Mouse (Mus musculus): ENCODE measurements around the gene Actn4.

Actn4 gene

DNA sequence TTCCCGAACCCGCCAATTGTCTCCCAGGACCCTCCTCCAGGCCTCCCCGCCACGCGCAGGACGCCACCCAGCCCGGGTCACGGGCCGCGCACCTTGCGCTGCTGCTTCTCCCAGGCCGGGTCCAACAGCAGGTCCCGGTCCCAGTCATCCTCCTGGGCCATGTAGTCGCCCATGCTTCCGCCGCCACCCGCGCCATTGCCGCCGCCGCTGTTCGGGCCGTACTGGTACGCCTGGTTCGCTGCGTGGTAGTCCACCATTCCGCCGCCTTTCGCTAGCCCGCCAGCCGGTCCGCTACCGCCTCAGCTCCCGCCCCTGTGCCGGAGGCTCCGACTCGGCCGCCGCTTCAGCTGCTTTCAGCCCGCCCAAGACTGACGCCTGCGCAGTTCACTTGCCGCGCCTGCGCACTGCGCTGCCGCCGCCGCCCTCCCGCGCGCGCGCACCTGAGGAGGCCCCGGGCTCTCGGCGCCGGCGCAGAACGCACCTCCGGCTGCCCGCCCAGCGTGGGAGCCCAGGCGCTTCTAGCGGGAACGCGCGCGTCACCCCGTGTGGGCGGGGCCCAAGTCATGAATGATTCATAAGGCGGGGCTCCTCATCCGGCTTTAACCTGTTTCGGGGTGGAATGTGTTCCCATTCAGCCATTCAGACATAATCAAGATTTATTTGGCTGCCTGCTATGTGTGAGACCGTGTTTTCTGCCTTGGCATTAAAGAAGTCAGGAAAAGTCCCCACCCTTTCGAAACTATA lies at the start of gene Actn4:
Actn4 (minus strand) TSS at position 414 of the 744 bp plus-strand sequence.
- peak; percentile 100 for DNase-seq (ENCODE audit: low read depth)

DNA sequence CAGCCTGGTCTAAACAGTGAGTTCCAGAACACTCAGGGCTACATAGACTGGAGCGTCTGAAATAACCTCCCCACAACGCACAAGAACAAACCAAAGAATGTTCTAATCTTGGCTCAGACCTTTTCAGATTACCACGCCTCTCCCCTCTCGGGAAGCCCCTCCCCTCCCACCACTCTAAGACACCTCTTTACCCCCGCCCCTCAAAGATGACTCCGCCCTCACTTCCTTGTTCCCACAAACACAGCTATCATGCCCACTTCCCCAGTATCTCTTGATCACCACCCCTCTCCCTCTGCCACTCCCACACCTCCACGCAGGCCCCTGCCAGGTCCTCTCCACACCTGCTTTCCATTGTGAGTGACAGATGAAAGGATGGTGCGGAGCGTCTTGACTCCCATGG lies 46.6 kb upstream of the Actn4 start:
- DNase-seq (ENCODE audit: low read depth) = peak; percentile 37

DNA sequence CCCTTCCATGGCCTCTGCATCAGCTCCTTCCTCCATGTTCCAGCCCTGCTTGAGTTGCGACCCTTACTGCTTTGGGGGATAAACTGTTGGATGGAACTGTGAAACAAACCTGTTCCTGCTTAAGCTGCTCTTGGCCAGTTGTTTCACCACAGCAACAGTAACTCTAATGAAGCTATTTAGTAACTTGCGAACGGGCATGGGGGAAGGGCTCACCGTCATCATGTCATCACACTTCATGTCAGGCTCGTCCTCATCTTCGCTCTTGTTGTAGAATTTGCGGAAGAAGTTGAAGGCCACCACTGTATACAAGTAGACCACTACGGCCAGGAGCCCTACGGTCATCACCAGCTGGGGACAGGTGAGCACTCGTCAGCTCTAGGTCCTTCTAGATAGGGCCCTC lies 46.0 kb upstream of the Actn4 start:
- no peak for DNase-seq (ENCODE audit: low read depth)

DNA sequence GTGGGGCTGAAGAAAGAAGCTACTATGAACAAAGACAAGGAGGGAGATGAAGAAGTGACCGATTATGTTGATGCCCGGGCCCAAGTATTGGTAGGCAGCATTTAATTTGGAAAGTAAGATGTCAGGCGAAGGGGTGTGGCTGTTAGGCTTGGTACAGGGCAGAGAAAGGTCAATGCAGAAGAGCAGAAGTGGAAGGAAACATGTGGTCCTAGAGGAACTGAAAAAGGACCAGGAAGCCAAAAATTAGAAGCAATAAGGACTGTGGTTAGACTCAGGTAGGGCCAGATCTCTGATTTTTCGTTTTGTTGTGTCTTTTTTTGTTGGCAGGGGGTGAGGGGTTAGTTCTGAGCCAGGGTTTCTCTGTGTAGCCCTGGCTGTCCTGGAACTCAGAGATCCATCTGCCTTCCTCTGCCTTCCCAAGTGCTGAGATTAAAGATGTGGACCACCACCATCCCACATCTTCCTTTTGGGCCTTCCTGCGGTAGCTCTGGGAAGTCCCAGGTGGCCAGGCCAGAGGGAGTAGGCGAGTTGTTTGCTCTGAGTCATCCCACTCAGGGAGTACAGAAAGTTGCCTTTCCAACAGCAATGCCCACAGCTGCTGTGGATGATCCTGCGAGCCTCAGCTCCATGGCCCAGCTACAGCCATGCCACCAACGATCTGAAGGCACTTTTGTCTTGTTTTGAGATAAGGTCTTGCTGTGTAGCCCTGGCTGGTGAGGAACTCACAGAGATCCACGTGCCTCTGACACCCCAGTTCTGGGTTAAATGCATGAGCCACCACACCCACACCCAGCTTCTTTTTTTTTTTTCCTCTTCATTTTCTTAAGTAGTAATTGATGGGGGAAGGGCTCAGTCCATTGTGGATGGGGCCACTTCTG lies 45.3 kb upstream of the Actn4 start:
- no peak for DNase-seq (ENCODE audit: low read depth)

DNA sequence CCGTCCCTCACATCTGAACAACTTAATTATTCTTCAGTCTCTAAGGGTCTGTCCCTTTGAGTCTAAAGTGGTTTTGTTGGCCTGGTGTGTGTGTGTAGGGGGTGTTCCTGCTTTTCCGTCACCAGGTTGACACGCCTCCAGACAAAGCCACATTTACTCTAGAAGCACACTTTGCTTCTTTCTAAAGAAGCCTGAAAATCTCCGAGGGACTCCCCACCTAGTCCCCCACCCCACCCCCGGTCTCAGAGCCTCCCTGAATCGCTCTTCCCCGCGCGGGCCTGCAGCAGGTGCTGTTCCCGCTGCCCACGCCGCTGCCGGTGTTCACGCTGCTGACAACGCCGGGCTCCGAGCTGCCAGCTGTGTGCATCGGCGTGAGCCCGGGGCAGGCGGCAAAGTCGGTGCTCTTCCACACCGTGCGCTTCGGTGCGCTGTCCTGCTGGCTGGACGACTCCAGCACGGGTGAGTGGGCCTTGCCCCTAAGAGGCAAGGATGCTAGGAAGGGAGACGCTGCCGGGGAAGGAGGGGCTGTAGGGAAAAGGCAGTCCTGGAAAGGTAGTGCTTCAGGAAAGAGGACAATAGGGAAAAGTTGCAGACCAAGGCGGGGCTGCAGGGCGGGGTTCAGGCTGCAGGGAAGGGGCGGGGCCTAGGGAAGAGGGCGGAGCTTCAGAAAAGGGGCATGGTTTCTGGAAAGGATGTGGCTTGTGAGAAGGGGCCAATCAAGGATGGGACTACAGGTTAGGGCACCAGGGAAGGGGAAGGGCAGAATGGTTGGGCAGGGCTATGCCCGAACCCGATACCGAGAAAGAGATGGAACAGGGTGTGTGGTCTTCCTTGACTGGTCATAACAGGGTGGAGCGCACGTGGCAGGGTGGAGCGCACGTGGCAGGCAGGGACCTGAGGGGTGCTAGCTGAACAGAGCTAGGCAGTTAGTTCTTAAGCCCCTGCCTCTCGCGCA lies 38.8 kb upstream of the Actn4 start:
- peak; percentile 72 for DNase-seq (ENCODE audit: low read depth)

DNA sequence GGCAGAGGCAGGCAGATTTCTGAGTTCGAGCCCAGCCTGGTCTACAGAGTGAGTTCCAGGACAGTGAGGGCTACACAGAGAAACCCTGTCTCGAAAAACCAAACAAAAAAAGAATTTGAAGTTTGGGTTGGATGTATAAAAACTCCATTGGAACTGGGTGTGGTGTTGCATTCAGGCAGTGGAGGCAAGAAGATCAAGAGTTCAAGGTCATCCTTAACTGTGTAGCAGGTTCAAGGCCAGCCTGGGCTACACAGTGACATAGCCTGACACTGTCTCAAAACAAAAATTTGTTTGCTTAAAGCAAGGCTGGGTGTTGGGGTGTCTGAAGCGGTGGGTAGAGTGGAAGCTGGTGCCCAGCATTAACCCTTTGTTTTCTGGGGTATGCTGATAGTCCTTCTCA lies 31.3 kb upstream of the Actn4 start:
- DNase-seq (ENCODE audit: low read depth) = no peak

DNA sequence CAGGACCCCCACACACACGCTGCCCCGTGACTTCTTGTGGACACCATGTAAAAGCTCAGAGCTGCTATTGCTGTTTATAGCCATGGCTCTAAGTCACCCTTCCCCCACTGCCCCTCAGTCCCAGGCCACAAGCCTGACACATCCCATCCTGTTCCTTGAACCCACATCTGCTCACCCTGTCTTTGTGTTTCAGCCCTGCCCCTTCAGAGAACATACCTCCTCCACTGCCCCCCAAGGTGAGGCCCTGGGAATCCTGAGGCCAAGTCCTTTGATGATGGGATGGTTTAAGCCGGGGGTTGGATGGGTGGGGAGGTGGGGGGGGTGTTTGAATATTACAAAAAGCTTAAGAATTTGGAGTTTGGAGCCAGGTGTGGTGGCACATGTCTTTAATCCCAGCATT lies 30.9 kb upstream of the Actn4 start:
- no peak for DNase-seq (ENCODE audit: low read depth)

DNA sequence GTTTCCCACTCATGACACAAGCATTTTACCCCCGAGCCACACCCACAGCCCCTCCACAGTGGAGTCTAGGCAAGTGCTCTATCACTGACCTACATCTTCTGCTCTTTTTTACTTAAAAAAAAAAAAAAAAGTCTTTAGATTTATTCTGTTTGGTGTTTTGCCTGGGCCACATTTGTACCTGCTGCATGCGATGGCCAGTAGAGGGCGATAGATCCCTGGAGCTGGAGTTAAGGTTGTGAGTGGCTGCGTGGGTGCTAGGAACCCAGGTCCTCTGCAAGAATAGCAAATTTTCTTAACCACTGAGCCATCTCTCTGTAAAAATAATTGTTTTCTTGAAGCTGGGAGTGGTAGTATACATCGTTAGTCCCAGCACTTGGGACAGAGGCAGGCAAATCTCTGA lies 29.5 kb upstream of the Actn4 start:
- DNase-seq (ENCODE audit: low read depth) = peak; percentile 58

DNA sequence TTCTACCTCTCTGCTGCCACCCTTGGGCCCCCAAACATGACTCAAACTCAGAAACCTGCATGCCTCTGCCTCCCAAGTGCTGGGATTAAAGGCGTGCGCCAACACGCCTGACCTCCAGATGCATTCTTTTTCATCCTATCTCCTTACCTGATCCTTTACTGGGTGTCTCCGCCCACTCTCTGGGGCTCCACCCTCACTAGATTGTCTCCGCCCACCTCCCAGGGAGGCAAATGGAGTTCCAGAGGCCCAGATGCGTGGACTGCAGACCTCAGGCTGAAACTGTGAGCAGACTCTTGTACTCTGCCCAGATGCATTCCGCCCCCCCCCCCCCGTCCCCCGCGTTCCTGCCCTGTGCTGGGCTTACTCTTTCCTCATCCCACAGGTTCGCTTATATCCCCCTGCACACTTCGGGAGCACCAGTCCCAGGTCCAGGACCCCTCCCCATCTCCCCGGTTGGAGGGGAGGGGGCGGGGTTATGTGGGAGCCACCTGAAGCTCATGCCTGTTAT lies 28.7 kb upstream of the Actn4 start:
- no peak for DNase-seq (ENCODE audit: low read depth)

DNA sequence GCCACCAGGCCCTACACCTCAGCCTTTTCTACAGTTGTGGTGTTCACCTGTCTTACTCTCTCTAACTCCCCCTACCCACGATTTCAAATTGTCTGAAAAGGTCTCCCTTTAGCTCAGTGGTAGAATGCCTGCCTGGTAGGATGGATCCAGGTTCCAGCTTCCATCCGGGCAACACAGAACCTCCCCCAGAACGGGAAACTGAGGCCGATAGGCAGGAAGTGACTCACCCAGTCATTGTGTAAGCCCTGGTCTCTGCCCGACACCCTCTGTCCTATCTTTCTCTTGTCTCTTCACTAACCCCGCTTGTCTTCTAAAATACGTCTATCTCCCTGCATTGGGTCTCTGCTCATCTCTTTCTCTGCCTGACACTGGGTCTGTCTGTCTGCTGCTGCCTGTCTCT lies 23.1 kb upstream of the Actn4 start:
- DNase-seq (ENCODE audit: low read depth) = no peak

DNA sequence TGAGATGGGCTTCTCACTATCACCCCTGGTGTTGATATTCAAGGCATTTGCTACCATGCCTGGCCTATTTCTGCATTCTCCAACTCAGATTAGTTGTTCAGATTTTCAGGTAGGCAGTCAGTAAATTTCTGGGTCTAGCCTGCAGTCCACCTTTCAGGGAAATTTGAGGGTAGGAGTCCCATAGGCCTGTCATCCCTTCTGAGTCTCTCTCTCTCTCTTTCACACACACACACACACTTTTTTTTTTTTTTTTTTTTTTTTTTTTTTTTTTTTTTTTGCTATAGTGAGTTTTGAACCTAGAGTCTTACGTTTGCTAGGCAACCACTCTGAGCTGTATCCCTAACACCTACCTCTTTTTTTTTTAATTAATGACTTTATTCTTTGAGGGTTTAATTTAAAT lies 22.3 kb upstream of the Actn4 start:
- DNase-seq (ENCODE audit: low read depth) = no peak

DNA sequence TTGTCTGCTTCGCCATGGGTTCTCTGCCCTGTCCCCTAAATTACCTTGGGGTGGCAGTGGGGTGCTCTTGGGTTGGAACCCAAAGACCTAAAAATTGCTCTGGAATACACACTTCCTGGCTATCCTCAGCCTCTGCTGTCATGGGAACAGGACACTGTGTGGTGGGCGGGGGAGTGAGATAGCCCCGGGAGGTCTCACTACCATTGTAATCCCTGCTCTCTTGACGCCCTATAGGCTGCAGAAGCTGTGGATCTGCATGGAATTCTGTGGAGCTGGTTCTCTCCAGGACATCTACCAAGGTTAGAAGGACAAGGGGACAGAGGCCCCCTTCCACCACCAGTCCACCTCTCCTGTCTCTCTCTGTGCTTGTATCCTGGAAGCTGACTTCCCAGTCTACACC lies 21.7 kb upstream of the Actn4 start:
- no peak for DNase-seq (ENCODE audit: low read depth)

DNA sequence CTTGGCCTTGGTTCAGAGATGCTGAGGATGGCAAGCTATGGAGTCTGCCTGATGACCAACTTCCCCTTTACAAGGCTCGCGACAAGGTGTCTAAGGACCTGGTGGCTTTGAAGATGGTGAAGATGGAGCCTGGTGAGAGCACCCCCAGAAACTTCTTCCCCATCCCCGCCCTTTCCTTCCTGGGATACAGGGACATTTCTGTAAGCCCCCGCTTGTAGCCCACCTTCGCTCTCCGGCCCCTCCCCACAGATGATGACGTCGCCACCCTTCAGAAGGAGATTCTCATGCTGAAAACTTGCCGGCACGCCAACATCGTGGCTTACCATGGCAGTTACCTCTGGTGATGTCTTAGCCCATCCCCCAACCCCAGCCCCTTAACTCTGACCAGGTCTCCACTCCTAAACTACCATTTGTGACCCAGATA lies 21.0 kb upstream of the Actn4 start:
- no peak for DNase-seq (ENCODE audit: low read depth)

DNA sequence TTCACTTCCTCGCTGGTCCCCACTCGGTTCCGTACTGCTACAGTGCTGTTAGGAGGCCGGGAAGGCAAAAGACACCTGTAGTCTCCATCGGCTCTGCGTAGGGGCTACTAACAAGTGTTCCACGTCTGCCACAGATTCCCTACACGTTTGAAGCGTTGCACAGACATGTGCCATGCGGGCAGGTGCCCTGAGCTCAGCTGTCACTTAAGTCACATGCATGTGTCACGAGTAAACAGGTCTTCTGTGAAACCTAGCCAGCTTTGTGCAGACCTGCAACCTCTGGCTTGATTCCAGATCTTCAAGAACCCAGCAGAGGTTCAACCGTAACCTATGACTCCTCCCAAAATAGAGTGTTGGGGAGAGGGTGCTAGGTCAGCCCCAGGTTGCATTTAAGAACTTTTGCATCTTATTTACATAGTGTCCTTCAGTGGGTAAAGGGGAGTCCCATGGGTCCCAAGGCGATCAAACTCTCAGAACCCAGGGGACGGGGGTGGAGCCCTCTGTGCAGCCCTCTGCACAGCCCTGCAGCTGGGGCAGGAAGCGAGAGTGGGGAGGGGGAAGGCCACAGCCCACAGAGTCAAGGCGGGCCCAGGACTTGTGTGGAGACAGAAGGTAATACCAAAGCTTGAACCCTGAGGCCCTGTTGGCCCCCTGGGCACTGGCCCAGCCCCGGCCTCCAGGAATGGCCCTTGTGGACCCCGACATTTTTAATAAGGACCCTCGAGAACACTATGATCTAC lies 20.3 kb upstream of the Actn4 start:
- DNase-seq (ENCODE audit: low read depth) = peak; percentile 84

DNA sequence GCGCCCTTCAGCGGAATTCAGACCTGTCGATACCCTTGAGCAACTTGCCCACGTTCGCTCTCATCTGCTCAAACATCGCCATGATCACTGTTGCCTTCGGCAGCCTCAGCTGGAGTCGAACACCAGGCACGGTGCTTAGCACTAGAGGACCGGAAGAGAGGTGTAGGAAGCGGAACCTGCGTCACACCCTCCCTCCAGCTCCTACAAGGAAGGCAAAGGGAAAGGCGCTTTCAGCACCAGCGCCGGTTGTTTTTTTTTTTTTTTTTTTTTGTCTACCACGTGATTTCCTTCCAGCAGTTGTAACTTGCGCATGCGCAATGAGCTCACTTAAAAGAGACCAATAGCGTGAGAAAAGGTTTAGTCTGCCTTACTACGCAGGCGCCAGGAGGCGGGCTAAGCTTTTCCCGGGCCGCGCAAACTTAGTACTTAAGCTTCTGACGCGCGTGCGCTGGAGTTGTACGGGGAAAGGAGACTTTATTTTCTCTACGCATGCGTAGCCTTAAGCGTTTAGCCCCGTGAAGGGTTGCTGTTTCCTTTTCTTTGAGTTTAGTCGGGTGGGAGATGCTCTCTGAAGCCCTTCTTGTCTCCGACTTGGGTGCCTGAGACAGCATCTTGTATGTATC lies 19.6 kb upstream of the Actn4 start, which contains the start of the genes Eif3k and Map4k1:
Eif3k (minus strand) TSS at position 214 of the 623 bp plus-strand sequence.
Map4k1 (plus strand) TSS at position 400 of the 623 bp plus-strand sequence.
- peak; percentile 100 for DNase-seq (ENCODE audit: low read depth)

DNA sequence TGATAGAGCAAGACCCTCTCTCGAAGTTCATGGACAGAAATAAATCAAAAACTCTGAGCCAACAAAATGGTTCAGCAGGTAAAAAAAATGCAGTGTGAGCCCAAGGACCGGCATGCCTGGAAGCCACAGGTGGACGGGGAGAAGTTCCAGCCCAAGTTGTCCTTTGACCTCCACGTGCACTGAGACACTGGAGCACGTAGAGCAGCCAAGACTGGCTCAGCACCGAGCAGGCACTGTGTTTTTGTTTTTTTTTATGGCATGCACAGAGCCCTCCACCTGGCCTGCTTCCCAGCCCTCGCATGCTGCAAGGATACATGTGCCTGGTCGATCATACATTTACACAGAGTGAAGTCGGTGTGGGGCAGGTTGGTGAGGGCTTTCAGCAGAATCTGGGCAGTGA lies 15.4 kb upstream of the Actn4 start:
- no peak for DNase-seq (ENCODE audit: low read depth)

DNA sequence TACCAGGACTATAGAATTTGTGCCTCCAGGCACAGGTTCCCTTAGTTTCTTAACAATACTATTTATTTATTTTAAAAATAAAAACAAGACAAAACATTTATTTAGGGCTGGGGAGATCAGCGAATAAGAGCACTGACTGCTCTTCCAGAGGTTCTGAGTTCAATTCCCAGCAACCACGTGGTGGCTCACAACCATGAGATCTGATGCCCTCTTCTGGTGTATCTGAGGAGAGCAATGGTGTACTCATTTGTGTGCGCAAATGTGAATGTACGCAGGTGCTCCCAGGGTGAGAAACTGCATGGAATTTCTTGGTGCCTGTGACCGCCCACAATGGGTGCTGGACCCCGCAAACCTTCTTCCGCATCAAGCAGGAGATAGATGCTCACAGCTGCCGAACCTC lies 10.9 kb upstream of the Actn4 start:
- DNase-seq (ENCODE audit: low read depth) = no peak

DNA sequence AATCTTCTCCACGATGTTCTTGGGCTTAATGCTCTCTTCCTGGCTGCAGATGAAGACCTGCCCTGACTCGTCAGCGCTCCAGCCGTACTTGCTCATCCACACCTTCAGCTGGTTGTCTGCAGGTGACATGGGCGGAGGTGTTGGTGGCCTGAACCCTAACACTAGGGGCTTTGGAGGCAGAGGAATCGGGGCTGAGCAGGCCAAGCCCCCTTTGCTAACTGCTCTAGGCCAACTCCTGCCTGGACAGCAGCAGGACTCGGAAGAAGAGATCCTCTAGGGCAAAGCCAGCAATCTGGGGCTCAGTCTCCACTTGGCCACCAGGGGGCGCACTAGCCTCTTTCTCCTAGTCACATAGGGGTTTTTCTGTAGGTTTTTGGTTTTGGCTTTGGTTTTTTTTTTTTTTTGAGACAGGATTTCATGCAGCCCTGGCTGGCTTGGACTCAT lies 10.4 kb upstream of the Actn4 start:
- DNase-seq (ENCODE audit: low read depth) = peak; percentile 90

DNA sequence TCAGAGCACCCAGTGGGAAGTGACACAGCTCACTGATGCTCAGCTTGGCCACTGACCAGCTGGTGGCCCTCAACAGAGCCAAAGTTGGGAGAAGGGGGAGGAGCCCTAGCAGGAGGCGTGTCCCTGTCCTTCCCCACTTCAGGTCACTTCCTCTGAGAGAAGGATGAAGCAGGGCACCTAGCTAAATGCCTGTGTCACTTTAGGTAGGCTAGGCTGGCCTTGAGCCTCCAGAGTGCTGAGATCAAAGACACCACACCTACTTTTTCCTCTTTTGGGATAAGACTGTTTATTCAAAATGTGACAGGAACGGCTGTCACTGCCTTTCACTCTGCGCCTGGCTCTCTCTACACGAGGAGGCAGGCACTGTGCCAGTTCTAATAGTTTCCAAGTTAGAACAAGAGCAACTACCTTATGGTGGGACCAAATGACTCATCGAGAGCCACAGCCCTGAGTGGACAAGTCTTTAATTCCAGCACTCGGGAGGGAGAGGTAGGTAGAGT lies 9.7 kb upstream of the Actn4 start:
- no peak for DNase-seq (ENCODE audit: low read depth)

DNA sequence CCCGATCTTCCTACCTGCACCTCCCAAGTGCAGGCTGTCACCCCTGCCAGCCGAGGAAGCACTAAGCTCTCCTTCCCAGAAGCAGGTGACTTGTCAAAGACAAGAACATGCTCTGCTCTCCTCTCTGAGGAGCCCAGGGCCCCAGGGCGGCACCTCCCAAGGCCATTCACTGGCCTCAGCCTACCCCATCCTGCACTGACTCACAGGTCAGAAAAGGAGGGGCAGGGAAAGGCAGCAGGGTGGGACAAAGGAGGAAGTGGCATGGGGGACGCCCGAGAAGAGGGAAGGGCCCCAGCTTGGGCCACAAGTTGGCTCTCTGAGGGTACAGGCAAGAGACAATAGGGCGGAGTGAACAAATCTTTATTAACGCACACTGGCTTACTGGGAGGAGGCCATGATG lies 8.9 kb upstream of the Actn4 start:
- no peak for DNase-seq (ENCODE audit: low read depth)

Data from naive thymus-derived CD4-positive, alpha-beta T cell, adult 2 months (primary cell).